Mouse (Mus musculus): ENCODE measurements around the gene Rpp25l.

The Rpp25l gene

GRCm38 (mm10) chr4:41670836-41671235 is 42.5 kb downstream of the Rpp25l start:
- DNase-seq (ENCODE audit: low spot score), result no peak

- DNase-seq (ENCODE audit: low spot score), result no peak
Observed at GRCm38 (mm10) chr4:41666646-41667045, 46.7 kb downstream of the Rpp25l start.

- DNase-seq (ENCODE audit: low spot score), result no peak
Observed at GRCm38 (mm10) chr4:41665009-41665675, 48.2 kb downstream of the Rpp25l start.

- no peak for DNase-seq (ENCODE audit: low spot score)
Observed at GRCm38 (mm10) chr4:41664533-41664932, 48.8 kb downstream of the Rpp25l start.

GRCm38 (mm10) chr4:41663614-41664013 is 49.7 kb downstream of the Rpp25l start:
- no peak for DNase-seq (ENCODE audit: low spot score)

- no peak for DNase-seq (ENCODE audit: low spot score)
Observed at GRCm38 (mm10) chr4:41662723-41663122, 50.6 kb downstream of the Rpp25l start.

Measured in yolk sac, embryonic 10.5 days (tissue).